Mouse (Mus musculus) effector memory CD4-positive, alpha-beta T cell, adult 7 months (primary cell): ENCODE measurements around the gene Bcat2. TPM values are rescaled to one million over a fixed set of nuclear protein-coding genes. Genes with fewer than 3 reads are reported as not detected.

Experiments used
- polyA plus RNA-seq: library from polyadenylated mRNA; unstranded; fragments of 100-300 nt; shearing (Covaris generic); gene quantifications from one replicate; pipeline ENCODE4 v1.2.1, GENCODE M21; 2017

Bcat2 gene
- 38.0 TPM for polyA plus RNA-seq

DNA sequence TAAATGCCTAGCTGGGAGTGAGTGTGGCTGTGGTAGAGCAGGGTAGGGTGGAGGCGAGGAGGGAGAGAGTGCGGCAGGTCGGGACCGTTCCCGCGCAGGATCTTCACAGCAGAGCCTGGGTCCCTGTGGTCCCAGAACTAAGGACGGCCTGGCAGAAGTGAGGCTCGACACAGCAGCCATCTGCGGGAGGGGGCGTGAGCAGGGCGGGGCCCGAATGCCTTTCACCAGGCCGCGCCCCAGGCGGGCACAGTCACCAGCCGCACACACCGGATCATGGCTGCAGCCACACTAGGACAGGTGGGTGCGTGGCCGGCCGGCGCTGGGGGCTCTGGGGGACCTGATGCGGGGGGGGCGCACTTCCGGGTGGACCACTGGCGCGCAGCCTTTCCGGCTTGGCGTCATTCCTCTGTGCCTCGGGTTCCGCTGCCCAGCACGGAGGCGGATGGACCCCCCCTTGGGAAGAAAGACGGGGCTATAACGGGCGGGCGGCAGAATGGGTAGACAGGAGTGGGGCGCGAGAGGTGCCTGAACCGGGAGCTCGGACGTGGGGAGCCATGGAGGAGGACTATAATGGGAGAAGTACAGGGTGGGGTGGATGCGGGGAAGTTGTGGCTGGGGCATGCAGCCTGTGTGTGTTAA is at the start of gene Bcat2:
Gene Bcat2, plus strand, starts transcription at position 51 of the 639 bp plus-strand sequence.

DNA sequence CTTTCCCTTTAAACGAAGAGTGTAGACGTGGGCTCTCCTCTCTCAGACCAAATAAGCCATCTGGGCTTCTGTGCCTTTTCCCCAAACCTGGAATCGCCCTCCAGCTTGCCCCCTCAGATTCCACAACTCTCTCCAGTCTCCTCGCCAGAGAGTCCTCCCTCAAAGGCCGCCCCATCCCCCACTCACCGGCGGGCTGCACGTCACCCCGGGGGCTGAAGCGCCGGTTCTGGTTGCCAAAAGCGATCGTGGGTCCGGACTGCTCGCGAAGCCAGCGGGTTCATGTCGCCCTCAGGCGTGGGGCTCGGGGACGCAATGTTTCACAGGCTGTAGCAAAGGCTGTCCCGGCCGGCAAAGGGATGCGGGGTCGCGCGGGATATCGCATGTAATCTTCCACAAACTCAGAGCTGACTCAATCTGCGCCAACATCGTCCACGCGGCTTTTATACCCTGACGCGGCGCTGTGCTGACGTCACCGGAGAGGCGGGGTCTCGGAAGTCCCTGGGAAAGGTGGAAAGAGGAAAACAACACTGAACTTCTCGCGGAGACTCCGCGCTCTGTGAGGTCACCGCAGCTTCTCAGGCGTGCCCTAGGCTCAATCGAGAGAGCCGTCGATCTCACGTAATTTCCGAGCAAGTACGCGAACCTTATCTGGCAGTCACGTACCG is 44.0 kb upstream of the Bcat2 start, which contains the start of the genes Ppp1r15a and Plekha4:
Gene Ppp1r15a, minus strand, starts transcription at position 460 of the 665 bp plus-strand sequence.
Gene Plekha4, plus strand, starts transcription at position 522 of the 665 bp plus-strand sequence.

DNA sequence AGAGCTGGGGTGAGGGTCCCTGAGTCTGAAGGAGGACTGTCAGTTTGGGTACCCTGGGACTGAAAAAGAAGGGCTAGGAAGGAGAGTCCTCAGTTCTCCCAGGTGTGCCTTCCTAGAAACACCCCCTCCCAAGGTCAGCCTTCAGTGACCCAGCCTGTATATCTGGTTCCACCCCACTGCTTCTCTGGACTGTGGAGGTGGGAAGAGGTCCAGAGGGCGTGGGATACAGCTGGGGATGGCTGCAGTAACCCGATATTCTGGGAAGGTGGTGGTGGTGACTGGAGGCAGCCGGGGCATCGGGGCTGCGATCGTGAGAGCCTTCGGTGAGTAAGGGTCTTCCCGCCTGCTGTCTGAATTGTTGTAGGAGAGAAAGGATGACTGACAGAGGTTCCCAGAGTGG is 15.2 kb upstream of the Bcat2 start, which contains the start of gene Hsd17b14:
Gene Hsd17b14, plus strand, starts transcription at position 150 of the 400 bp plus-strand sequence.

DNA sequence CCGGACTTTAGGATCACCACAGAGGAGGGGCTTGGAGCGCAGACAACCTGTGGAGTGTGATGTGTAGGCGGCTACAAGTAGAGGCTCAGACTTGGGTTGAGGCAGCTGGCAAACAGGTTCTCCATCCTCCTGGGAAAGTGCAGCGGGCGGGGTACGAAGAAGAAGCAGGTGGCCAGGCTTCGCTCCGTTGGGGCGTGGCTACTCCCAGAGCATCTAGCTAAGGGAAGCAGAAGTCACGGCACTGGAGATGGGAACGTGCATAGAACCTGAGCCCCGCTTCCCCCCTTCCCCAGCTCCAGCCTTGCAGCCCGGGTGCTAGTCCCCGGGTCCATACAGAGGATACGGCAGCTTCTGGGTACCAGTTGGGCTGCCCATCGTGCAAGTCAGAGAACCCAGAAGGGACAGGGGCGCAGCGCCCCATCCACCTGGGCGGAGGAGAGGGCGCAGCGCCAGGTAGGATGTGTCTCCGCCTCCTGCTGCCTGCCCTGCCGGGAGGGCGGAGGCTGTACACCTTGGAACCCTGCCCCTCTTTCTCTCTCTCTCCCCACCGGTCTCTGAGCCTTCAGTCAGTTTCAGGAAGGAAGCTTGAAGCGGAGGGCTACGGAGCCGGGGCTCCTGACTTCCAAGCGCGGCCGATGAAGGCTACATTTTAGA is 47.2 kb downstream of the Bcat2 start, which contains the start of gene Fut1:
Gene Fut1, plus strand, starts transcription at position 248 of the 654 bp plus-strand sequence.

DNA sequence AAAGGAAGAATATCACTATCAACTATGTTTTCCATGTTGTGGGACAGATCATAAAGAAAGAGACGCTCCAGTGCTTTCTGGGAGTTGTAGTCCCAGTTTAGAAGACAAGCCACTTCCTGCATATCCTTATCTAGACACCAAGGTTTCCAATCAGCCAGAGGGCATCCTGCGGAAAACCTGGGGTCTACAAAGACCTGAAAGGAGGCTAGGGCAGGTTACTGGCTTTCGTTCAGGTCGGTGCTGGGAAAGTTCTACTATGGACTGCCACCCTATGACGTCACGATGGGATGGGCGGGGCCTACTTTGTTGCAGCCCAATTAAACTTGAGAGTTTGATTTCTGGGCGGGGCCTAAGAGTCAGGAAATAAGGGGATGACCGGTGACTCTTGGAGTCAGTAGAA is 51.5 kb downstream of the Bcat2 start, which contains the start of gene Izumo1:
Gene Izumo1, plus strand, starts transcription at position 369 of the 400 bp plus-strand sequence.

DNA sequence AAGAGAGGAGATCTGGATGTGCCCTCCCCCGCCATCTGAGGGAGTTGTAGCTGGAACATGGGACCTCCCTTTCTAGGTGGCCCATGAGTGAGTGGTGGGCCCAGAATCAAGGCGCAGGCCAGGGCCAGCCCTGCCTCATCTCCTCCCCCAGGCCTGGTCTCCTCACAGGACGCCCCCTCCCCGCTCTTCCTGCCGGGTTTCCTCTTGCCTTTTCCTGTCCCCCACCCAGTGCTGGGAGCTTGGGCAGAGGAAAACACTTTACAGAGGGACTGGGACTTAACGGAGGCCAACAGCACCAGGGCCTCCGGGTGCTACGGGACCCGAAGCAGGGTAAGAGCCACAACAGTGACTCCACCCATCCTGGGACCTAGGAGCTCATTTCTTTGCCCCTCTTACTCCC is 57.3 kb downstream of the Bcat2 start, which contains the start of gene Rasip1:
Gene Rasip1, plus strand, starts transcription at position 228 of the 400 bp plus-strand sequence.

Other genes with a start within 250 kb of the Bcat2 start
- 5.0 TPM for gene Trpm4, start 236.4 kb upstream of the Bcat2 start, polyA plus RNA-seq
- not detected for gene Hrc, start 234.9 kb upstream of the Bcat2 start, polyA plus RNA-seq
- 0.12 TPM for gene Ppfia3, start 203.1 kb upstream of the Bcat2 start, polyA plus RNA-seq
- gene Lin7b, start 199.6 kb upstream of the Bcat2 start, polyA plus RNA-seq = not detected
- gene Snrnp70, start 174.4 kb upstream of the Bcat2 start, polyA plus RNA-seq = 211 TPM
- not detected for gene Kcna7, start 164.5 kb upstream of the Bcat2 start, polyA plus RNA-seq
- 0.60 TPM for gene Ntf5, start 156.5 kb upstream of the Bcat2 start, polyA plus RNA-seq
- not detected for gene Lhb, start 149.3 kb upstream of the Bcat2 start, polyA plus RNA-seq
- 3.2 TPM for gene Gys1, start 135.3 kb upstream of the Bcat2 start, polyA plus RNA-seq
- gene Ruvbl2, start 132.1 kb upstream of the Bcat2 start, polyA plus RNA-seq = 32.3 TPM
- gene Ftl1, start 110.3 kb upstream of the Bcat2 start, polyA plus RNA-seq = 2,366 TPM
- 236 TPM for gene Bax, start 103.3 kb upstream of the Bcat2 start, polyA plus RNA-seq
- gene Tulp2, start 88.3 kb upstream of the Bcat2 start, polyA plus RNA-seq = 1.3 TPM
- gene Gm45808, start 83.3 kb upstream of the Bcat2 start, polyA plus RNA-seq = 0.89 TPM
- gene Dhdh, start 81.3 kb upstream of the Bcat2 start, polyA plus RNA-seq = 0.80 TPM
- 218 TPM for gene Nucb1, start 59.7 kb upstream of the Bcat2 start, polyA plus RNA-seq
- 751 TPM for gene Ppp1r15a, start 43.9 kb upstream of the Bcat2 start, polyA plus RNA-seq
- 1.3 TPM for gene Plekha4, start 43.8 kb upstream of the Bcat2 start, polyA plus RNA-seq
- gene Hsd17b14, start 15.3 kb upstream of the Bcat2 start, polyA plus RNA-seq = 2.0 TPM
- not detected for gene Fgf21, start 45.3 kb downstream of the Bcat2 start, polyA plus RNA-seq
- 1.2 TPM for gene Fut1, start 47.1 kb downstream of the Bcat2 start, polyA plus RNA-seq
- not detected for gene Izumo1, start 51.7 kb downstream of the Bcat2 start, polyA plus RNA-seq
- not detected for gene Rasip1, start 57.3 kb downstream of the Bcat2 start, polyA plus RNA-seq
- gene Mamstr, start 69.8 kb downstream of the Bcat2 start, polyA plus RNA-seq = 1.1 TPM
- gene Fut2, start 96.2 kb downstream of the Bcat2 start, polyA plus RNA-seq = 0.89 TPM
- not detected for gene Ntn5, start 113.9 kb downstream of the Bcat2 start, polyA plus RNA-seq
- not detected for gene Sec1, start 124.2 kb downstream of the Bcat2 start, polyA plus RNA-seq
- 1.3 TPM for gene Car11, start 129.7 kb downstream of the Bcat2 start, polyA plus RNA-seq
- 7.4 TPM for gene Dbp, start 134.9 kb downstream of the Bcat2 start, polyA plus RNA-seq
- 1,531 TPM for gene Rpl18, start 145.3 kb downstream of the Bcat2 start, polyA plus RNA-seq
- 17.9 TPM for gene Sphk2, start 147.8 kb downstream of the Bcat2 start, polyA plus RNA-seq
- gene Fam83e, start 151.1 kb downstream of the Bcat2 start, polyA plus RNA-seq = 0.57 TPM
- not detected for gene Spaca4, start 155.7 kb downstream of the Bcat2 start, polyA plus RNA-seq
- 0.13 TPM for gene Lmtk3, start 213.6 kb downstream of the Bcat2 start, polyA plus RNA-seq
- 13.1 TPM for gene Sult2b1, start 214.5 kb downstream of the Bcat2 start, polyA plus RNA-seq
- gene Cyth2, start 244.4 kb downstream of the Bcat2 start, polyA plus RNA-seq = 153 TPM